Mouse (Mus musculus) frontal cortex, postnatal 25 days (tissue): ENCODE data around the gene A930033H14Rik.

Experiments
- DNase-seq, 2 experiments: peaks; one replicate each; pipeline ENCODE4 v3.0.0; 2022; ENCODE audit warnings: low spot score in 2 of 2

Gene A930033H14Rik

DNA sequence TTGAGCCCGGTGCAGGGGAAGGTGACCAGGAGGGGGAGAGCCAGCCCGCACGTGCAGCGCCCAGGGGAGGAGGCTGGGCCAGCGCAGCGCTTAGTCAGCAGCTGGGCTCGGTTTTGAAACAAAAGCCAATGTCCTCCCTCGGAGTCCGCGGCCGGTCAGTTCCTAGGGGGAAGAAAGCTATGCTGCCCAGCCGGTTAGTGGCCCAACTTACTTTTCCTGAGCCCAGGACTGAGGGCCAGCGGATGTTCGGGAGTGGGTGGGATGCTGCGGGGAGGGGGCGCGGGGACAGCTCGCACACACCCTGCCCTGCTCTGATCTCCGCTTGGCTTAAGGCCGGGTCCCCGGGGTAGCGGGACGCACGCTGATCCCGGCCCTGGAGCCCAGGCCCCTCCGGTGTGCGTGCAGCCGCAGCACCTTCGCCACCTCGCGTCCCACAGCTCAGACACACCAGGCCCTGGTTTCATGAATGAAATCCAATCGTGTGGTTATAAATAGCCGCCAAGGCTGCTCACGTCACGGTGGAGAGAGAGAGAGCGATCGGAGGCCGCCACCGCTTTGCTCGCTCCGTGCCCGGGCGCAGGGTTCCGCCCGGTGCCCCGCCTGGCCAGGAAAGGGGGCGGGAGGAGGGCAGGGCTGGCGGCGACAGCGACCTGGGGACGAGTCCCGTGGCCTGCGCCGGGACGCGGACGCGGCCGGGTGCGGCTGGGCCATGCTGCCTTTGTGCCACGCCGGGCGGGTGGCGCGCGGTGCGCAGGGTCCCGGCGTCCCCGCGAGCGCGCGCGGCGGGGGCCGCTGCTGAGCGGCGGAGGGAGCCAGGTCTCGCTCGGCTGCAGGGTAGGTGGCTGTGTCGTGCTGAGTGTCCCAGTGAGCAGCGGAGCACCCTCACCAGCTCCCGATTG lies at the start of gene A930033H14Rik:
Gene A930033H14Rik, minus strand, starts transcription at position 557 of the 899 bp plus-strand sequence.
- peak; percentile 44 to 58 for DNase-seq

GRCm38 (mm10) chr10:69259929-69260328 lies 47.0 kb upstream of the A930033H14Rik start:
- no peak for DNase-seq

DNA sequence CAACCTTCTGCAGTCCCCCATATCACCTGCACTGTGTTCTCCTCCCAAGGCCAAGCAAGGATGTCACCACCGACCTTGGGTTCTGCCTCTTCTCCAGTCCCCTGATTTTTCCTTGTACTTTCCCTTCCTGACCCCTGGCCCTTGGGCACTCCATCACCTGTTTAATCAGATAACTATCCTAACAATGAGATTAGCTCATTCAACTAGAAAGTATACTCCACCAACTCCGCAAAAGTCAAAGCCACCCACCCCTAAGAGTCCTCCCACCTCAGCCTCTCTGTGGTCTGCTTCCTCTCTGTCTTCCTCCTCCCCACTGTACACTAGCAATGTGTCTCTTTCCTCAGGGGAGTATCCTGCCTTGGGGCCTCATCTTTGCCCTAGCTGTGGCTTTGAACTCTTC lies 46.3 kb upstream of the A930033H14Rik start:
- DNase-seq, result no peak

DNA sequence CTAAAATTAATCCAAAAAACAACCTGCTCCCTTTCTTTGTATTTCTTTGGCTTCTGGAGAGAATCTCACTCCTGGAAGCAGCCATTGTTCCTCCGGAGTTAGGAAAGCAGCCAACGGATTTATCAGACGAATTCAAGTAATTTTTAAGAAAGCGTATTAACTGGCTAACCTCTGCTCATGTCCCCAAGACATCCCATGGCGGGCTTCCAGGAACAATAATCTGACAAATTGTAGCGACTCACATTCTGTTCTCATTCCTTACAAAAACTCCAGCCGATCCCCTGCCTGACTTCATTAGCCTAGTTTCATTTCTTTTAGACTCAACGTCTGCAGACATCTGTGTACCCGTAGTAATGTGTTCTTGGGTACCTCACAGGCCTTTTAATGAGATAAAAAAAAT lies 45.7 kb upstream of the A930033H14Rik start:
- DNase-seq, result no peak

- no peak for DNase-seq
Observed at GRCm38 (mm10) chr10:69257592-69258133, 44.8 kb upstream of the A930033H14Rik start.

- DNase-seq, result no peak
Observed at GRCm38 (mm10) chr10:69255594-69255993, 42.7 kb upstream of the A930033H14Rik start.

- no peak for DNase-seq
Observed at GRCm38 (mm10) chr10:69254390-69254847, 41.5 kb upstream of the A930033H14Rik start.

DNA sequence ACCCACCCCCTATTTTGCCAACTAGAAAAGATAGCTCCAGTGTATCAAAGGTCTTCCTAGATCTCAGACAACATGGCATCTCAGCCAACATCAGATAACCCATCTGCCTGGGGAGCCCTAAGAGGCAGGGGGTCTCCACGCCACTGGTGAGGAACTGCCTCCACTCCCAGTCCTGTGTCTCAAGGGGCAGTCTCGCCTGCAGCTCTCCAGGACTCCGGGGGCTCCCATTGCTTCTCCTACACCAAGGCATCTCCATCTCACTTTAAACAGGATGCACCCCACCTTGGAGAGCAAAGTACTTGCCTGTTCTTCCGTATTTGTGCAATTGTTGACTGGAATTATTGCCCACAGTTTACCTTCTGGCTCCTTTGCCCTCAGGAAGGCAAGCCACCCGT lies 40.8 kb upstream of the A930033H14Rik start:
- no peak for DNase-seq

GRCm38 (mm10) chr10:69253075-69253685 lies 40.3 kb upstream of the A930033H14Rik start:
- no peak for DNase-seq

- no peak for DNase-seq
Observed at GRCm38 (mm10) chr10:69252112-69253074, 39.5 kb upstream of the A930033H14Rik start.

GRCm38 (mm10) chr10:69251254-69251653 lies 38.4 kb upstream of the A930033H14Rik start:
- no peak for DNase-seq

- no peak for DNase-seq
Observed at GRCm38 (mm10) chr10:69248261-69249160, 35.6 kb upstream of the A930033H14Rik start.

DNA sequence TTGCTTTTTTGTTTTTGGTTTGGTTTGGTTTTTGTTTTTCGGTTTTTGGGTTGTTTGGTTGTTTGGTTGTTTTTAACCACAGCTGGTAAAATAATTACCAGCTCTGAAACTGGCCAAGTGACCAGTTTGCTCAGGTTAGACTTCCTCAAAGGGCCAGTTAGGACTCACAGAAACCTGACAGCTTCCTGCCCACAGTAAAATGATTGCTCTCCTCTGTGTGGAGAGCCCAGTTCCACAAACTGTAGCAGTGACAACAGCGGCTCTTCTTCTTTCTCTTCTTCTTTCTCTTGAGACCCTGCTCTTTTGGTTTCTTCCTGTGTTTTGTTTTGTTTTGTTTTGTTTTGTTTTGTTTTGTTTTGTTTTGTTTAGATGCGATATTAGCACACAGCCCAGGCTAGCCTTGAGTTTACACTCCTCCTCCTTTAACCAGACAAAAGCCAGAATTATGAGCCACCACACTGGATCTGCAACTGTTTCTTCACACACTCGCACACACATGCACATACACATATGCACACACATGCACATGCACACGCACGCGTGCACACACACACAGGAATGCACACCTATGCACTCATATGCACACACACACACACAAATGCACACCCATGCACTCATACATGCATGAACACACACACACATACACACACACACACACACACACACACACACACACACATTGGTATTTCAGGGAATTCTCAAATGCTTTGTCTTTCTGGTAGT lies 34.6 kb upstream of the A930033H14Rik start:
- DNase-seq, result no peak

DNA sequence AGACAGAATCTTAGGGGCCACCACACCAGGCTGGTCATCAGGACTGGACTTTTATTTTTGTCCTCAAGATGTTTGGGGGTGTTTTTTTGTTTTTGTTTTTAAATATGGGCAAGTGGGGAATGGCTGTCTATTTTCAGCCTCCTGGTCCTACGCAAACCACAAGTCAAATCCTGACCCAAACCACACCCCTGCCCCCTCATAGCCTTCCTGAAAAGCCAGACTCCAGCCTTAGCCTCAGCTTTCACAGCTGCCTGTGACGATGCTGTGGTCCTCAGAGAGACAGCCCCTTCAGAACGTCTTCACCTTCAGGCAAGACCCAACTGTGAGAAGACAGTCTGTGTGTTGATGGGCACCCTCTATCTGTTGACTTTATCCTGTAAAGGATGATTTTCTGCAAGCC lies 33.9 kb upstream of the A930033H14Rik start:
- DNase-seq, result no peak

GRCm38 (mm10) chr10:69245906-69246668 lies 33.2 kb upstream of the A930033H14Rik start:
- no peak for DNase-seq

- DNase-seq, result no peak
Observed at GRCm38 (mm10) chr10:69245151-69245550, 32.3 kb upstream of the A930033H14Rik start.

- no peak for DNase-seq
Observed at GRCm38 (mm10) chr10:69240530-69240929, 27.6 kb upstream of the A930033H14Rik start.

GRCm38 (mm10) chr10:69238311-69238710 lies 25.4 kb upstream of the A930033H14Rik start:
- no peak for DNase-seq

- no peak for DNase-seq
Observed at GRCm38 (mm10) chr10:69237781-69238180, 24.9 kb upstream of the A930033H14Rik start.
